25 mouse cellular contexts compared by ENCODE assay signal in the genomic region with DNA sequence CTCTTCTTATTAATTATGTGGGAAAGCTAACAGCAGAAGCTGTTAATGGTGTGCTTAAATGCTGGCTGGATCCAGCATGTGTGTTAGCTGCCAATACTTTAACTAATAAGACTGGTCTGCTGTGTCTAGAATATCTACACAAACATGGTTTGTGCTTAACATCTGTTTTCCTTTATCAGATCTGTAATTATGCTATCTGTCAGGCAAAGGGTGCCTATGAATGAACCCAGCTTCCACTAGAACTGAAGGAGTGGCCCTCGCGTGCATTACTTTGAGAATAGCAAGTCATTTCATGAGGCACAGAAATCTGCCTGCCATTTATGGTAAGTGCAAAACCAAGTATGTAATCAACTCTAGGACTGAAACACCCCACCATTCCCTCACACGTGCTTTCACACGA.
DNase-seq lines count a peak whose midpoint lies in the region; ATAC-seq and TF ChIP-seq lines count a peak whose summit lies in the region.
"Had no signal": no experiment of that assay in that cellular context is flagged by ENCODE, and none has a peak within 500 bp of the region (broad histone marks: within the 10 kb centered on the region; RNA-seq: fewer than 3 reads in every experiment).

No protein-coding gene starts in this region.

- TF ChIP-seq CTCF in lung, adult 2 months (IDR thresholded peaks at IDR 0.05; ENCODE audit: insufficient read depth, low read length), result no peak

- H3K4me2 ChIP-seq in lung, embryonic 16.5 days (ENCODE audit: low read depth, low read length), result no peak overlapping the region
- H3K4me2 ChIP-seq: embryonic facial prominence, embryonic 12.5 days; embryonic facial prominence, embryonic 15.5 days; heart, embryonic 12.5 days; heart, embryonic 15.5 days; hindbrain, embryonic 14.5 days had no signal

- no peaks in the 10 kb centered on the region for H3K27me3 ChIP-seq in lung, embryonic 16.5 days (ENCODE audit: control insufficient read depth, insufficient read depth, low read depth, low read length)
- H3K27me3 ChIP-seq in hindbrain, embryonic 10.5 days (ENCODE audit: insufficient read depth, poor library complexity, severe bottlenecking), result no peaks in the 10 kb centered on the region
- H3K27me3 ChIP-seq: embryonic facial prominence, embryonic 12.5 days; embryonic facial prominence, embryonic 15.5 days; heart, embryonic 12.5 days; heart, embryonic 15.5 days had no signal

- no peaks in the 10 kb centered on the region for H3K9me3 ChIP-seq in lung, embryonic 16.5 days (ENCODE audit: control insufficient read depth, low read length)
- H3K9me3 ChIP-seq in hindbrain, embryonic 10.5 days, result no peaks in the 10 kb centered on the region
- H3K9me3 ChIP-seq: embryonic facial prominence, embryonic 12.5 days; embryonic facial prominence, embryonic 15.5 days; heart, embryonic 12.5 days; heart, embryonic 15.5 days had no signal

- TF ChIP-seq POLR2A in lung, adult 2 months (IDR thresholded peaks at IDR 0.05; ENCODE audit: borderline replicate concordance, extremely low read depth, low read depth, low read length), result no peak

- WGBS in lung, embryonic 16.5 days, result 56% methylated on average over 4 of the region's 4 CpGs
- WGBS in lung, adult 2 months, result 69% methylated on average over 4 of the region's 4 CpGs
- WGBS in hindbrain, embryonic 10.5 days, result 92% methylated on average over 4 of the region's 4 CpGs

- H3K4me3 ChIP-seq in lung, embryonic 16.5 days (ENCODE audit: low read length), result no peak overlapping the region
- no peak overlapping the region for H3K4me3 ChIP-seq in lung, adult 2 months (replicated peaks; ENCODE audit: extremely low read depth, low read depth, low read length)
- no peak overlapping the region for H3K4me3 ChIP-seq in hindbrain, embryonic 10.5 days
- H3K4me3 ChIP-seq: embryonic facial prominence, embryonic 12.5 days; embryonic facial prominence, embryonic 15.5 days; heart, embryonic 12.5 days; heart, embryonic 15.5 days had no signal

- no peaks in the 10 kb centered on the region for H3K4me1 ChIP-seq in lung, embryonic 16.5 days (replicated peaks; ENCODE audit: control insufficient read depth, insufficient read depth, low read length)
- no peaks in the 10 kb centered on the region for H3K4me1 ChIP-seq in lung, adult 2 months (ENCODE audit: control insufficient read depth, insufficient read depth, low read length)
- no peaks in the 10 kb centered on the region for H3K4me1 ChIP-seq in hindbrain, embryonic 10.5 days (replicated peaks)
- H3K4me1 ChIP-seq: embryonic facial prominence, embryonic 12.5 days; embryonic facial prominence, embryonic 15.5 days; heart, embryonic 12.5 days; heart, embryonic 15.5 days had no signal

- peaks cover 50% of the 10 kb centered on the region for H3K36me3 ChIP-seq in lung, embryonic 16.5 days (ENCODE audit: control insufficient read depth, insufficient read depth, low read length)
- peaks cover 97% of the 10 kb centered on the region for H3K36me3 ChIP-seq in hindbrain, embryonic 10.5 days

- no peak for DNase-seq in lung, adult 2 months
- DNase-seq in lung, postnatal 10 days, result peak; percentile 47
- peak; percentile 28 for DNase-seq in lung, postnatal 36 days
- no peak for DNase-seq in cerebellum, adult 8-10 months
- no peak for DNase-seq in hindbrain, embryonic 10.5 days (ENCODE audit: low spot score)
- DNase-seq: adrenal gland, adult 8-10 months; adrenal gland, postnatal 25 days; cerebellum, adult 11-12 months; cerebellum, adult 9-10 months; cerebellum, postnatal 25 days; forebrain, postnatal 0 days; gastrocnemius, postnatal 25 days; heart, adult 18-20 months; heart, postnatal 10 days; heart, postnatal 36 days had no signal

- peak; percentile 71; the same call in 1 of the 2 replicates for ATAC-seq in lung, embryonic 16.5 days (ENCODE audit: low read depth)
- ATAC-seq: activated CD4-positive, CD25-positive, alpha-beta regulatory T cell, adult 4 months; CD4-positive, CD25-positive, alpha-beta regulatory T cell, adult 4 months; forebrain, embryonic 14.5 days; forebrain, postnatal 0 days; hindbrain, postnatal 0 days had no signal

- no peak overlapping the region for H3K27ac ChIP-seq in lung, embryonic 16.5 days (ENCODE audit: low read length)
- no peak overlapping the region for H3K27ac ChIP-seq in hindbrain, embryonic 10.5 days
- H3K27ac ChIP-seq: embryonic facial prominence, embryonic 12.5 days; embryonic facial prominence, embryonic 15.5 days; heart, embryonic 15.5 days; hindbrain, embryonic 14.5 days; hindbrain, postnatal 0 days had no signal

- no peak overlapping the region for H3K9ac ChIP-seq in lung, embryonic 16.5 days (ENCODE audit: low read length)
- H3K9ac ChIP-seq: embryonic facial prominence, embryonic 12.5 days; embryonic facial prominence, embryonic 15.5 days; forebrain, postnatal 0 days; heart, embryonic 12.5 days; heart, embryonic 15.5 days; hindbrain, embryonic 14.5 days had no signal

Comparison
In these comparisons a context has a peak if more than half of its experiments do, and no peak if none do; other contexts are left out.
1. DNase-seq: peak in lung, postnatal 10 days (single experiment) and lung, postnatal 36 days (single experiment); none in lung, adult 2 months (single experiment), cerebellum, adult 8-10 months (single experiment) and hindbrain, embryonic 10.5 days (single experiment).